Mouse (Mus musculus) cerebellum, postnatal 14 days (tissue): Measurements from ENCODE around the gene Exoc3l.

Experiments used
- DNase-seq, 2 experiments: peaks; one replicate each; pipeline ENCODE4 v3.0.0; 2021; ENCODE audit warnings: mixed read lengths in 2 of 2

Gene Exoc3l

DNA sequence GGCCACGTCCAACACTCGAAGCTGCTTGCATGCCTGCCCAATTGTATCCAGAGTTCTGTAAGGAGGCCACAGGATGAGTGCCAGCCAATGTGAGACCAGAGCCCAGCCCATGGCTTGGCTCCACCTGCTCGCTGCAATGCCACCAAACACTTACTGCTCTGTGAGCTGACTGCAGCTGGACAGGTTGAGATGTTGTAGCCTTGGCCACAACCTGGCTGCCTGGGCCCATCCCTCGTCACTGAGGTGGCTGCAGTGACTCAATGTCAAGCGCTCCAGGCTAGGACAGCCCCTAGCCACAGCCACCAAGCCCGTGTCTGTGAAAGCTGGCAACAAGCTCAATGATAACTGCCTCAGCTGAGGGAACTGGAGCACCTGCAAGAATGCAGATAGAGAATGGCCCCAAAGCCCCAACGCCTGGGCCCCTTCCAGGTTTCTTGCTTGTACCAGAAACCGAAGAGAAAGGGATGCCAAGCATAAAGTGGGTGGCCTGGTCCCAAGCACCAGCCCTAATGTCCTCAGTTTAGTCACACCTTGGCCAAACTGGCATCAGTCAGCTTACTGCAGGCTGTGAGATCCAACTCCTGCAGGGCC lies 17.1 kb upstream of the Exoc3l start:
- no peak for DNase-seq

DNA sequence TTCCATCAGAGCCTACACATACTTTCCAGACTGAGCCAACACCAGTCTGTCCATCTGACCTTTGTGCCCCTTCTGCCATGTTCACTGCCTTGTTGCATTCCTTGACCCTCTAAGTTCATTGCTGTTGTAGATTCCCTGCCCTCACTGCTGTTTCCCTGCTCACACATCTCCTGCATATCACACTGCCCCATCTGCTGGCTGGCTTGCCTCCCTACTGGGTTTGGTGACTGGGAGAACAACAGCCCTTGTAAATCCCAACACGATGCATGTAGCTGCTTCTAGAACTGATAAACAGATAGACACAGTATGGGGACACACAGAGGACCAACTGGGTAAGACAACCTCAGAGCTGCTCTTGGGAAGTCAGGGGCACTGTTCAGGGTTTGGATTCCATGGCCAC lies 15.8 kb upstream of the Exoc3l start:
- DNase-seq, result no peak

DNA sequence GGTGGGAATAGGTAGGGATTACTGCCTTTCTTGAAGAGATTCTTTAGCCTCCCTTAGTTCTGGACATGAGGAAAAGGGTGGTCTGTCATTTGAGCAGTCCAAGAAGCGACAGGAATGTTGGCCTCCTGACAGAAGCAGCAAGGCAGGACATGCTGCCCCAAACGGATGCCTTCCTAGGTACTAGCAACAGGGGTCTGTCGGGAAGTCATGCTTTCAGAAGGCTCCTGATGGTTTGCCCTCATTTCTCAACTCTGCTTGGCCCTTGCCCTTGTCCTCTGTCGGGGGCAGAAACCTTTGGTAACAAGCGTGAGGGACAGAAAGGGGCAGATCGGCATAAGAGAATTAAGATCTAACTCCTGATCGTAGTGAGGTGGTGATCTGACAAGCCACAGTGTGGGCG lies 14.2 kb upstream of the Exoc3l start:
- peak in 1 of 2 experiments; percentile 66 for DNase-seq

DNA sequence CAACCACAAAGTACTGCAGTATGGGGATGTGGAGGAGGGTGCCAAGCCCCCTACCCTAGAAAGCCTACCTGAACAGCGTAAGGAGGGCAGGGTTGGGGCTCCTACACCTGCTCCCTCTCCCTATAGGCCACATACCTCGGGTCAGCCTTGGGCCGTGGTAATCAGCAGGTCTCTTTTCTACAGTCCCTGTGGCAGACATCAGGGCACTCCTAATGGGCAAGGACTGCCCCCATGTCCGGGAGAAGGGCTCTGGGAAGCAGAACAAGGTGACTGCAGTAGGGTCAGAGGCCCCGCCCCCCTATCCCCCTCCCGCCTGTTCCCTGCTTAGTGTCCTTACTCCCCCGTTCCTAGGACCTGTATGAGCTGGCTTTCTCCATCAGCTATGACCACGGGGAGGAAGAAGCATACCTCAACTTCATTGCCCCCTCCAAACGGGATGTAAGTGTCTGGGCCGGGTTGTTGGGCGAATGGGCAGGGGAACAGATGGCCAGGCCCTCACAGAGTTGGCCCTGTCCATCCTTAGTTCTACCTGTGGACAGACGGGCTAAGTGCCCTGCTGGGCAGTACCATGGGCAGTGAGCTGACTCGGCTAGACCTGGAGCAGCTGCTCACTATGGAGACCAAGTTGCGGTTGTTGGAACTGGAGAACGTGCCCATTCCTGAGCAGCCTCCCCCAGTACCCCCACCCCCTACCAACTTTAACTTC lies 13.4 kb upstream of the Exoc3l start:
- DNase-seq, result peak; percentile 92 to 95

DNA sequence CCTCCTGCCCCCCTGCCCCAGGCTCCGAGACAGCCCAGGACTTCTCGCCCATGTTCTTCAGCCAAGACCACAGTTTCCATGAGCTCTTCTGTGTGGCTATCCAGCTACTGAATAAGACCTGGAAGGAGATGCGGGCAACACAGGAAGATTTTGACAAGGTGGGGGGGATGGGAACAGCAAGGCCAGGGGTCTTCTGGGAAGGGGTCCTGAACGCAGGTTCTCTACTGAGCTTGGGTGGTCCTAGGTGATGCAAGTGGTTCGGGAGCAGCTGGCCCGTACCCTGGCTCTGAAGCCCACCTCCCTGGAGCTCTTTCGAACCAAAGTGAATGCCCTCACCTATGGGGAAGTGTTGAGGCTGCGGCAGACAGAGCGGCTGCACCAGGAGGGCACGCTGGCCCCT lies 12.5 kb upstream of the Exoc3l start:
- DNase-seq, result no peak

DNA sequence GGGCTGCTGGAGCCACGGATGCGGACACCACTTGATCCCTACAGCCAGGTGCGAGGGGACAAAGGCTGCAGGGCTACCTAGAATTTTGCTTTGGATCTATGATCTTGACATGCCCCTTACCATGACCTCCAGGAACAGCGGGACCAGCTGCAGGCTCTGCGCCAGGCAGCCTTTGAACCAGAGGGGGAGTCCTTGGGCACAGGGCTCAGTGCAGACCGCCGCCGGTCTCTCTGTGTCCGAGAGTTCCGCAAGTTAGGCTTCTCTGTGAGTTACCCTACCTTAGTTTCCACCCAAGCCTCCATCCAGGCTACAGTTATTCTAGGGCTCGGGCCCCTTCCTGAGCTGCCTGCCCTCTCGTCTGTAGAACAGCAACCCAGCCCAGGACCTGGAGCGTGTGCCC lies 11.8 kb upstream of the Exoc3l start:
- no peak for DNase-seq

DNA sequence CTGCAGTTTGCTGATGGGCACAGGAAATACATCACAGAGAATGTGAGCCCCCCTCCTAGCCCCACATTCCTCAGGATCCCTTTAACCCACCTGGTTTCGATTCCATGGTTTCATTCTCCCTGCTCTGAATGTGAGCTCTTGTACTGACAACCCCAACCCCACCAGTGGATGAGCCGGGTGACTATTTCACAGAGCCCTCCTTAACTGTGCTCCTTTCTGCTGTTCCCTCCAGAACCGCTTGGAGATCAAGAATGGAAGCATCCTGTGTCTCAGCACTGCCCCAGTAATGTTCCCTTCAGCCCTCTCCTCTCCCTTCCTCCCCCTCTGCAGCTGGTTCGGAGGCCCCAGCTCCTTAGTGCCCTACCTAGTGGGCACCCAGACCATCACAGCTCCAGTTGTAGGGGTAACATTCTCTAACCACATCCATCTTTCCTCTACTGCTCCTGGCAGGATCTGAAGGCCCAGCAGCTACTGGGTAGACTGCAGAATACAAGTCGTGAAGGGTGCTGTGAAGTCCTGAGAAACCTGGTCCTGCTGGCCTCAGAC lies 10.3 kb upstream of the Exoc3l start:
- DNase-seq, result peak in 1 of 2 experiments; percentile 30

DNA sequence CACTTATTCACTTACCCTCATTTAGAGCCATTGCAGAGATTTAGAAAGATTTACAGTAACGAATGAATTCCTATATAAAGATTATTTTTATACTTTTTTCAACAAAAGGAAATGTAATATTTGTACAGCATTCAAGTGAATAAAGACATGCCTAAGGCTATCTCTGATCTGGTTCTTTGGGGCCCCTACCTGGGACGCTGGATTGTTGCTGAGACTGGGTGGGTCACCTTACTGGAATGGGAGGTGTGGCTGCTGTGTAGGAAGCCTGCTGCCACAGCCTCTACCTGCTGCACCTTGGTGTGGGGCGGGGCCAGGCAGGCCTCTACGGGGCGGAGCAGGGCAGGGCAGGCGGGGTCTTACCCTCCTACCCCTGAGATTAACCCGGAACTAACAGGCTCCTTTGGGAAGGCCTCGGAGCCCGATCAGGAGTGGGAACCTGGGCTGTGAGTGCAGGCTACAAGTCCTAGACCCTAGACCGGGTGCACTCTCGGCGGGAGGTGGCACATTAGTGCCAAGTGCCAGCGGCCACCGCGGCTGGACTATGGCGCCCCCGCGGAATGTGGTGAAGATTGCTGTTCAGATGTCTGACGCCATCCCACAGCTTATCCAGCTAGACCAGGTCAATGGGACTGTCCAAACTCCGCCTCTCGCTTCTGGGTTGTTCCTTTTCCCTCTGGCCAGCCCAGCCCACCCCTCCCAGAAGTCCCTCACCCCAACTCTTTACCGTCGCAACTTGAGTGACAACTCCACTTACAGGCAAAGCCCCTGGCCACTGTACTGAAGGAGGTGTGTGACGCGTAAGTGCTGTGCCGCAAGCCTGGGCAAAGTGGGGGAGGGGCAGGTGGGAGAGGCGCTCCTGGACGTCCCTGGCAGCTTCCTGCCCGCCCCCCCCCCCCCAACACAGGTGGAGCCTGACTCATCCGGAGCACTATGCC lies 9.6 kb upstream of the Exoc3l start, which contains the start of gene Elmo3:
Elmo3 (plus strand) TSS at position 391 of the 935 bp plus-strand sequence.
- peak; percentile 81 to 84 for DNase-seq

DNA sequence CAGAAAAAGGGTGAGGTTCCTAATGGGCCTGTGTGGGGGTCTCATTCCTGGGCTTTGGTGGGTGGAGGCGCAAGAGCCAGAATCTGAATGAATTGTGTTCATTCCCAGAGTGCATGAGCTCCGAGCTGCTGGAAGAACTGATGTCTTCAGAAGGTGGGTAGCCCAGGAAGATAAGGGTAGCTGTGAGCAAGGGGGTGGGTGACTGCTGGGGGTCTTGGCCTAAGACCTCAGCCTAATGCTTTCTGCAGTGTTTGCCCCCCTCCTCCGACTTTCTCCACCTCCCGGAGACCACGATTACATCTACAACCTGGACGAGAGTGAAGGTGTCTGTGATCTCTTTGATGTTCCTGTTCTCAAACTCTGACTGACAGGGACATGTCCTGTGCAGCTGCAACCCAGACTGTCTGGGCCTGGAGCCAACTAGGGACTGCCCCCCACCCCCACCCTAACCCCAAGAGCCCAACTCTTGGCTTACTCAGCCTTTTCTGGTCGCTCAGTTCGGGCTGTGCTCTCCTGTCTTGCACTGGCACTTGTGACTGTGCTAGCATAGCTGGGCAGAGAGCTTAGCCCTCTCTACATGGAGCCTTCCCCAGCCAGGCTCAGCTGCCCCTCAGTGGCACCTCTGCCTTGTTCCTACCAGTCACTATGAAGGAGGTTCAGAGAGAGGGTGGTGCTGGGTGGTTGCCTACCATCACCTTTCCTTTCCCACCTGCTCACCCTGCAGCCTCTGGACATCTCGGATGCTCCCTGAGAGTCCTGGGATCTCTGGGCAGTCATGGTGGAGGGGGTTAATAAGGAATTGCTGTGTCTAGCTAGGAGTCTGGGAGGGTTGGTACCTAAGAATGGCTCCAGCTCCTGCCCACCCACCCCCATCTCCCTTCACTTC lies 8.7 kb upstream of the Exoc3l start:
- peak in 1 of 2 experiments; percentile 15 for DNase-seq

DNA sequence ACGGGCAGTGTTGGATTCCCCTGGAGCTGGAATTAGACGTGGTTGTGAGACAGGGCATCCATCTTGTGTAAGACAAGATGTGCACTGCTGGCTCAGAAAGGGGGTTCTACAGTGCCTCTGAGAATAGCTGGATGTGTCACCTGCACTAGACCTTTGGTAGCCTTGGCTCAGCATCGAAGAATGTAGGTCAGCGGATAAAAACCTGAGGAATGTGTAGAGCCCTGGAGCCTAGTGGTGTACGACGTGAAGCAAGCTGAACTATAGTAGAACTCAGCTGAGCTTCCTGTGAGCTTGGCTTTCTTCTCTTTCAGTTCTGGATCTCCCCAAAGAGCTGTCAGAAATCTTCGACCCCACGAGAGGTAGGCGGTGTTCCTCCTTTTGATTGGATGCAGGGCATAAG lies 8.0 kb upstream of the Exoc3l start:
- DNase-seq, result no peak

DNA sequence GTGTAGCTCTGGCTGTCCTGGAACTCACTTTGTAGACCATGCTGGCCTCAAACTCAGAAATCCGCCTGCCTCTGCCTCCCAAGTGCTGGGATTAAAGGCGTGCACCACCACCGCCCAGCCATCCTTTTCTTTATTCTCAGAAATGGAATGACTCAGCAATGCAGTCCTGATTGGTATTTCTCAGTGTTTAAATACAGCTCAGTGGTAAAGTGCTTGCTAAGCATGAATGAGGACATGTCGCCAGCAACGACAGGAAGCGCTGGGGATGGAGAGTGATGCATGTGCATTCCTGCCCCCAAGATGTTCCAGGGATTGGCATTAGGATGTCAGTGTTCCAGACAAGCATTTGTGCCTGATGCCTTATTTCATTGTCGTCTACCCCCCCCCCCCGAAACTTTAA lies 7.5 kb upstream of the Exoc3l start:
- no peak for DNase-seq

DNA sequence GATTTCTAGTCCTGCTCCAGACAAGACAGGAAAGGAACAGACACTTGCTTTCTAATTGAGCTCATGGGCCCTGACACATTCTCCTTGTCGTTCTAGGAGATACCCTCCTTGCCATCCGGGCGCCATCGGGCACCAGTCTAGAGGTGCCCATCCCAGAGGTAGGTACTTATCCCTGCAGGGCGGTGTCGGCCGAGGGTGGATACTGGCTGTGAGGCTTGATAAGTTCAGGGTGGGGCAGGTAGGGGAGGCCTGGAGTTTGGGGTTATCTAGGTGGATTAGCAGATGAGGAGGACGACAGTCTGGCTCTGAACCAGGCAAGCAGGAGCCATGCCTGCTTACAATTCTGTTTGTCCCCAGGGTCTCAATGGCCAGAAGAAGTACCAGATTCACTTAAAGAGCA lies 4.1 kb upstream of the Exoc3l start:
- DNase-seq, result no peak

DNA sequence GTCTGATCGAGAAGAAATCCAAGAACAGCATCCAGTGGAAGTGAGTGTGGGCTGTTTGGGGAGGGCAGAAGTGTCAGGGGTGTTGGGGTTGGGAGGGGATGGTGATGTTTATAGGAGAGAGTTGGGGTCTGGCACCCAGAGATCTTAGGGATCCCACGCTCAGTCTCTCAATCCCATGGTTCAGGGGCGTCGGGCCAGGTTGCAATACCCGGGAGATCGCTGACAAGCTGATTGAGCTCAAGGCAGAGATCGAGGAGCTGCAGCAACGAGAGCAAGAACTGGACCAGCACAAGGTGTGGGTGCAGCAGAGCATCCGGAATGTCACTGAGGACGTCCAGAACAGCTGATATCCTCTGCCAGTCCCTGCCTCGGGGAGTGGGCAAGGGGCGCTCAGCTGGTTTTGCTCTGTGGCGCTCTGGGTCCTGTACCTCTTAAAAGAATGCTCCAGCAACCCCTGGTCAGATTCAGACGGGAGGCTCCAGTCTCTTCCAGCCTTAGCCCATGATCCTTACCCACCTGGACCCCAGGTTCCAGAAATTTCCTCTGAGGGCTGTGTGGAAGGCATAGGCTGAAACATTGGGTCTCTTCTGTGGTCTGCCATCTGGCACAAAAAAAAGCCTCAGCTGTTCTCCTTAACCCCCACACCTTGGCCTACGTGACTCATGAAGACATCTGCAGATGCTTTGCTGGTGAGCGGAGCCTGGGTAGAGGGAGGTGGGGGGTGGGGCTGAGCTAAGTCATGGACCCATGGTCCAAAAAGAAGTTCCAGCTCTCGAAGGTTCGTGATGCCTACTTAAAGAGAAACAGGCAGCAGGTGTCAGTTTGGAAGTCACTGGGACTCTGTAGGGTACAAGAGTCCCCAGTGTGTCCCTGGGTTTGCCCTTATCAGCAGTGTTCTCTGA lies 2.7 kb upstream of the Exoc3l start:
- DNase-seq, result no peak

DNA sequence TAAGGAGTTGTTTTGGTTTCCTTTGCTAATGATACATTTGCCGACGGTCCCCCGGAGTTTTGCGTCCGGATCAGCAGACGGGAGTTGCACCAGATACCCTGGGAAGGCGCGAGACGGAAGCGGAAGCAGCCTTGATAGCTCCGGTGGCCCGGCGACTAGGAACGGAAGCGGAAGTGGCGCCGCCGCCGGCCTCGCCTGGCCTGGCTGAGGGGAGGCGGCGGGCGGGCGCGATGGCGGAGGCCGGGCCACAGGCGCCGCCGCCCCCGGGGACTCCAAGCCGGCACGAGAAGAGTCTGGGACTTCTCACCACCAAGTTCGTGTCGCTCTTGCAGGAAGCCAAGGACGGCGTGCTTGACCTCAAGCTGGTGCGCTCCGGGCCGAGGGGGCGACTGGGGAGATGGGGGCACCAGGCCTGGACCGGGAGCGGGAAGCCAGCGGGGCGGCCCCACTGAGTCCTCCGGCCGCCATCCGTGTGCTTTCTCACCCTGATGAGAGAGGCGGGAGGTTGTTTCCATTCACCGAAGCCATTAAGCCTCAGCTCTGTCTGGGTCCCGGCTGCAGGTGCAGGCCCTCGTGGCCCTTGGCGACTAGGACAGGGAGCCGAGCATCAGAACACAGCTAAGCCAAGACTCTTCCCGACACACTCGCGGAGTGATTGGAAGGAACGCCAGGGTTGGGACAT lies 1.8 kb upstream of the Exoc3l start, which contains the start of gene E2f4:
E2f4 (plus strand) TSS at position 153 of the 682 bp plus-strand sequence.
- peak; percentile 93 for DNase-seq

DNA sequence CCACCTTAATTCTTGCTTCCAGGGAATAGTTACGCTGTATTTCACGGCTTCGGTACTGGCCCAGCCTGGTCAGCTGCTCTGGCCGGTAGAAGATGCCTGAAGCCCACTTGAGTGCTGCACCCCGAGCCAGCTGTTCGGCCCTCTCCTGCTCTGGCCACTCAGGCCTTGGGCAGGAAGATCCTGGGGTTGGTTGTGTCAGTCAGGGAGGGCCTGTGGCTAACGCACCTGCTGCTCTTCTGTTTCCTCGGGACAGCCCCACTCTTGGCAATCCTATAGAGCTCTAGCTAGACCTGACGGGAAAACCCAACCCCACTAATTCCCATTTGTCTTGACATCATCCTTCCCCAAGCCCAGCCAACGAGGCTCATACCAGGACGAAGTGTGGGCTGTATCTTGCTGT lies 645 bp downstream of the Exoc3l start:
- no peak for DNase-seq

DNA sequence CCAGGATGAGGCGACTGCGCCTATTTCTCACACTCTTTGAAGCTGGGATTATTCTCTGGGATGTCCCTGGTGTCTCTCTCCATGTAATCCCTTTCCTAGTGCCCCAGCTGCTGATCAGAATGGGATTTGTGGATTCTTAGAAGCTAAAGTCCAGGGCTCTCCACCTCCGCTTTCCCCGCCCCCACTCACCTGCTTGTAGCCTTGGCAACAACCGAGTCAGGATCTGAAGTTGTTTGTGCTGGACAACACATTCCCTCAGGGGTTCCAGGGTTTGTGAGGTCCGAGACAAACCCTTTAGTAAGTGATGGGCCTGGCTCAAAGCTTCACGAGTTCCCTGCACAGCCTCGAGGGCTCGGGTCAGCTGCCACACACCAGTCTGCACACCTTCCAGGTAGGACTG lies 1.1 kb downstream of the Exoc3l start:
- no peak for DNase-seq

DNA sequence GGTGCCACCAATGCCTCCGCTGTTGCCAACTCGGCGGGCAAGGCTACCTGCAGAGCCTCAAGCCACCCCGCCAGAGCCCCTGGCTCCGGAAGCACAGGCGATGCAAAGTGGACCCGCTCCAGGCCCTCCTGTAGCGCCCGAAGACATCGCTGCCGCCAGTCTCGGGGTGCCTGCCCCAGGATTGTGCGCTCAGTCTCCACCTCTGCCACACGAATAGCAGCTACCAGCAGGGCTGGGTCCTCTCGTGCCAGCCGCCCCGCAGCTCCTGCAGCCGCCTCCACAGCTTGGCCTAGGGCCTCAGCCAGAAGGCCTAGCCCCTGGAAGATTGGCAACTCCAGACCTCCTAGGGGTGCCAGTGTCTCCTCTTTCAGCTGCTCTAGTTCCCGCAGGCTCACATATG lies 2.5 kb downstream of the Exoc3l start:
- DNase-seq, result peak; percentile 79 to 91

DNA sequence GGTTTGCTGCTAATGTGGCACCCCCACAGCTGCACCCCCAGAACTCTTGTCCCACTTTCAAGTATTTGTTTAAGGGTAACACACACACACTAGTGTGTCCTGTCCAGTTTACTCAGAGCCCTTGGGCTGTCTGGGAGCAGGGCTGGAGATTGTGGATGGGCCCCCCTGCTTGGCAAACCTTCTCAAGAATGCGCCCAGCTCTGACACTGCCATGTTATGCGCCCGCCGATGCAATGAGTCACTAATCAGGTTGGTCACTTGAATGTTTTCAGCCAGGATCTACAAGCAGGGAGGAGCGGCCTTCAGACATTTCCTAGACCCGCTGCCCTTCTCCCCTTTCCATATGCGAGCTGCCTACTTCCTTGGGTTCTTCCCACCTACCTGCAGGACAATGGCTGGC lies 3.4 kb downstream of the Exoc3l start:
- DNase-seq, result peak in 1 of 2 experiments; percentile 36

DNA sequence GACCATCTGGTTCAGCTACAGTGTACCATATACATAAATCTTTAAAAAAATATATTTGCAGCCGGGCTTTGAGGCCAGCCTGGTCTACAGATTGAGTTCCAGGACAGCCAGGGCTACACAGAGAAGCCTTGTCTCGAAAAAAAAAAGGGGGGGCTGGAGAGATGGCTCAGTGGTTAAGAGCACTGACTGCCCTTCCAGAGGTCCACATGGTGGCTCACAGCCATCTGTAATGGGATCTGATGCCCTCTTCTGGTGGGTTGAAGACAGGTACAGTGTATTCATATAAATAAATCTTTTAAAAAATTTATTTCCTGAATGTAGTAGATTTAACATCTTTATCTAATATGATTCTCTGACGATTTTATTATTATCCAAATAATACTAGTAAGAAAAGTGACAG lies 4.1 kb downstream of the Exoc3l start:
- DNase-seq, result peak in 1 of 2 experiments; percentile 39

DNA sequence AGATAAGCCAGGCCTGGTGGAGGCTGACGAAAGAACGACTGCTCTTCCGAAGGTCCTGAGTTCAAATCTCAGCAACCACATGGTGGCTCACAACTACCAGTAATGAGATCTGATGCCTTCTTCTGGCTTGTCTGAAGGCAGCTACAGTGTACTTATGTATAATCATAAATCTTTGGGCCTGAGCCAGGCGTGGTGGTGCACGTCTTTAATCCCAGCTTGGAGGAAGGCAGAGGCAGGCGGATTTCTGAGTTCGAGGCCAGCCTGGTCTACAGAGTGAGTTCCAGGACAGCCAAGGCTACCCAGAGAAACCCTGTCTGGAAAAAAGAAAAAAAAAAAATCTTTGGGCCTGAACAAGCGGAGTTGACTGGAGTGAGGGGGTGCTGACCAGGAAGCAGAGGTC lies 4.5 kb downstream of the Exoc3l start:
- peak in 1 of 2 experiments; percentile 50 for DNase-seq
